Mouse (Mus musculus) layer of hippocampus, postnatal 10 days (tissue): ENCODE data around the gene Cryzl1. TPM values are rescaled to one million over a fixed set of nuclear protein-coding genes. Genes with fewer than 3 reads are reported as not detected.

Source experiments
- DNase-seq, 2 experiments: peaks; one replicate each; pipeline ENCODE4 v3.0.0; 2021; ENCODE audit warnings: low spot score in 2 of 2
- total RNA-seq, 2 experiments: library from RNA; stranded (reverse); gene quantifications; 2 replicates each; pipeline ENCODE4 v1.2.3; 2021

Cryzl1 gene
- total RNA-seq, 2 experiments from 2014 or later = 78.9 to 94.2 TPM

DNA sequence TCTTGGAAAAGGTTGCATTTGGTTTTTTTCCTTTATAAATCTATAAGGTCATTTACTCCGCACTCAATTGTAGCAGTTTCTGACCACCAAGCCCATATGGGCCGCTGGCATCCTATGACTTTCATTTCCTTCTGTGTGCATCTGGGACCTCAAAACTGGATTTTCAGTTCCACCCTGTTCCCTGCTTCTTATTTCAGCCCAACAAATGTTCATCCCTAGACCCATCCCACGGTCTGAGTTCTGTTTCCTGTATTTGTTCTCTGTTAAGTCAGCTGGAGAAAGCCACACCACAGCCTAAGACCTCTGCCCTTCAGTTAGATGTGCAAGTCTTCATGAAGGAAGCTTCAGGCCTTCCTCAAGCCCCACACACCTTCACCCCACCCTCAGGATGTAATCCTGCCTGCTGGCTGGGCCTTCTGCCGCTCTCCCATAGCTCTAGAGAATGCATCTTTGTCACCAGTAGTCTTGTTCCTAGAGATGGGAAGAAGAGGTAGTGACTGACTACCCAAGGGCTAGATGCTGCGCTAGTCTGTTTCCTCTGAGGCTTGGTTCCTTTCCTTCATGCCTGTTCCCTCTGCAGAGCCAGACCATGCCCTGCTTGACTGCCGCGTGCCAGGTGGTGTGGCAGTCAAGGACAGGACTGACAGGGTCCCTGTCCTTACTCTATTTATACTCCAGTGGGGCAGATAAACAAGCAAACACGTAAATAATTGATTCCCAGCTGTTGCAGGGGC, 11.6 kb upstream of the Cryzl1 start:
- DNase-seq = no peak

DNA sequence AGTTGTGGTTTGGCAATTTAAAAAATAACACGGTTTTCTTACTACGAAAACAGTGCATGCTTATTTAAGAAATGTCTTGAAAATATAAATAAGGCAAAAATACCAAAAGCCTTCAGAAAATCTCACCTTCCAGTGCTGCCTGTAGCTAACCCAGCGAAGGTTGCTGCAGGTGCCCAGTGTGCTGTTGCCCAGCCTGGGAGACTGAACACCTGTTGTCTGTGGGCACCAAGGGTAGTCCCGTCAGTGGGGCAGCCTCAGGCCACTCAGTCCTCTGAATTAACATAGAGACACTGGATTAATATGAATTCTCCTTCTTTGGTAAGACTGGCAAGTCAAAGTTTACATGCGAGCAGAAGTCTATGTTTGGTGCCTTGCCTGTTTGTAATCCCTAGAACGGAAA, 9.7 kb upstream of the Cryzl1 start:
- DNase-seq = no peak

DNA sequence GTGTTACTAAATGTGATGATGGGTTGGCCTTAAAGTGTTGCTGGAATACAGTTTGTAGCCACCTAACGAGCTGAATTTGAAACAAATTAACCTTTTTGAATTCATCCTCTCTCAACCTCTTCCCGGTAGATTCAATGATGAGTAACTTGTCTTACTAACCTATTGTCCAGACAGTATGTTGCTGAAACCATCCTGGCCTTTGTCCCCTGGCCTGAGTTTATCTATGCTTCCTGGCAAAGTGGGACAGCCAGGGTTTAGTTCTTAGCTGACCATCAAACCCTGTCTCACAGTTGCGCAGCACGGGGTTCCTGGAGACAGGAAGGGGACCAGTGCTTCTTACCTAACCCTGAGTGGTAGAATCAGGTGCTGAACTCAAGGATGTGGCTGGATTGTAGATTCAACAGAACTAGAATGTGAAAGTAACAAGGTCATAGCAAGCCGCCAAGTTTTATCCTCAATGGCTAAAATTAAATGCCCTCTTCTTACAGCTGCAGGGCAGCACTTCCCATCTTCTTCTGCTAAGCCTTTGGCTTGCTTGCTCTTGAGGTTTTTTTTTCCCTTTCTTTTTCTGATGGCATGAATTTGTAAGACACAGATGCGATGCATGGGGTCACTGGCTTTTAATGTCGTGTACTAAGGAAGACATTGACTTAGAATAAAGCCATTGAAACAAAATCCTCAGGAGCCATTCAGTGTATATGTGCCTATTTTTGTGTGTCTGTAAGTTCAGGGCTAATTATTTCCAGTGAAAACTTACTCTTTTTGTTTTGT, 7.5 kb upstream of the Cryzl1 start:
- no peak for DNase-seq

- no peak for DNase-seq
Measured at GRCm38 (mm10) chr16:91734771-91735170, 6.0 kb upstream of the Cryzl1 start.

GRCm38 (mm10) chr16:91732816-91733215, 4.0 kb upstream of the Cryzl1 start:
- DNase-seq = no peak

GRCm38 (mm10) chr16:91730446-91730845, 1.7 kb upstream of the Cryzl1 start:
- no peak for DNase-seq

GRCm38 (mm10) chr16:91729821-91730441, 1.2 kb upstream of the Cryzl1 start:
- peak; percentile 51 to 62 for DNase-seq

GRCm38 (mm10) chr16:91729066-91729482, 299 bp upstream of the Cryzl1 start, which contains the start of gene Itsn1:
Gene Itsn1 (plus strand): TSS chr16:91729281.
- DNase-seq = peak; percentile 97 to 98

GRCm38 (mm10) chr16:91727433-91727832, 1.3 kb downstream of the Cryzl1 start:
- DNase-seq = no peak

GRCm38 (mm10) chr16:91724247-91724646, 4.5 kb downstream of the Cryzl1 start:
- DNase-seq = peak; percentile 46 to 47

DNA sequence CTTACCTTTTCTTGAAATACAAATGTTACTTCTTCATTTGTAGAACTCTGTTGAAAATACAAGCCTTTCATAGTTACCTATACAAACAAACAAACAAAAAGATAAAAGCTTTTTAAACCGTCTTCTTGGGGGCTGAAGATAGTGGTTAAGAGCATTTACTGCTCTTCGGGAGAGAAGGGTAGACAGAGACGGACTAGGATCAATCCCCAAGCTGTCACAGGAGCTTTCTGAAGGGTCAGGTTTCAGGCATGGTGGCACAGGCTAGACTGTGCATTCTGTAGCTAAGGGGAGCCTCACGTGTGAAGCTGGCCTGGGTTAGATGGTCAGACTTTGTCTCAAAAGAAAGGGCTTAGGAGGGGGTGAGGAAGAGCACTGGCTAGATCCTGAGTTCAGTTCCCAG, 11.4 kb downstream of the Cryzl1 start:
- no peak for DNase-seq

DNA sequence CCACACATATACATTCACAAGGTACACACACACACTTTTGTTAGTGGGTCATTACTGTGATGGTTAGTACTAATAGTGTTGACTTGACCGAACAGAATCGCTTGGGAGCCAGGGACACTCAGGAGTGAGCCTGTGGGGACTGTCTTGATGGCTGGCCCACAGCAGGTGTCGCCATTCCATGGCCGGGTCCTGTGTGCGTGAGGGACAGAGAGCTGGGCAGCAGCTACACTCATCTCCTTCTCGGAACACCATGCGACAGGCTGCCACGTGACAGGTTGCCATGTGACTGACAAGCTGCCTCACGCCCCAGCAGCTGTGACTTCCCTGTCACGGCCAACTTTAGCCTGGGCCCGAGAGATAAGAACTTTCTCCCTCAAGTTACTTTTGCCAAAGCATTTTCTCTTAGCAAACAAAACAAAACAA, 11.8 kb downstream of the Cryzl1 start:
- DNase-seq = peak in 1 of 2 experiments; percentile 29

- no peak for DNase-seq
Measured at GRCm38 (mm10) chr16:91710241-91710640, 18.5 kb downstream of the Cryzl1 start.

DNA sequence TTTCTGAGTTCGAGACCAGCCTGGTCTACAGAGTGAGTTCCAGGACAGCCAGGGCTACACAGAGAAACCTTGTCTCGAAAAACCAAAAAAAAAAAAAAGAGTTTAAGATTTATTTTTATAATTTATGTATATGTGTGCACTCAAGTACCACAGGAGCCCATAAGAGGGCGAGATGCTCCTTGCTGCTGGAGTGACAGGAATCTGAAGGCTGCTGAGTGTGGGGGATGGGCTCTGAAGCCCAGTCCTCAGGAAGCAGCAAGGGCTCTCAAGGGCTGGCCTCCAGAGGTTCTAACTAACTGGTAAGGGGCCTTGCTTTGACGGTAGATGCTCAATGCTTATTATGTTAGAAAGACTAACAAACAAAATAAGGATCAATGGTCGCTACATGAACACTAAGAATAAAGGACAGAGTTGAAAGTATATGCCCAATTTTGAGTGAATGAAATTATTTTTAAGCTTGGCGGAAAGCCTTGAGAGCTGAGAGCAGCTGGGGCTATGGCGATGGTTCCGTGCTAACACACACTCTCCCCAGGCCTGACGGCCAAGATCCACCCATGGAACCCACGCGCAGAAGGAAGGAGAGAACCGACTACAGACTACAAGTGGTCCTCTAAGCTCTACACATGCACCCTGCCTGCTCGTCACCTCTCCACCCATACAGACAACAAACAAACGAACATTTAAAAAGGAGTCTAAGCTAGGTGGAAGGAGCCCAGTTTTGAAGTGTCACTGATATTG, 24.0 kb downstream of the Cryzl1 start:
- peak in 1 of 2 experiments; percentile 36 for DNase-seq

GRCm38 (mm10) chr16:91702771-91703188, 26.0 kb downstream of the Cryzl1 start:
- no peak for DNase-seq

GRCm38 (mm10) chr16:91701908-91702307, 26.9 kb downstream of the Cryzl1 start:
- DNase-seq = no peak

GRCm38 (mm10) chr16:91698995-91699394, 29.8 kb downstream of the Cryzl1 start:
- DNase-seq = no peak

GRCm38 (mm10) chr16:91695108-91695755, 33.5 kb downstream of the Cryzl1 start:
- no peak for DNase-seq

DNA sequence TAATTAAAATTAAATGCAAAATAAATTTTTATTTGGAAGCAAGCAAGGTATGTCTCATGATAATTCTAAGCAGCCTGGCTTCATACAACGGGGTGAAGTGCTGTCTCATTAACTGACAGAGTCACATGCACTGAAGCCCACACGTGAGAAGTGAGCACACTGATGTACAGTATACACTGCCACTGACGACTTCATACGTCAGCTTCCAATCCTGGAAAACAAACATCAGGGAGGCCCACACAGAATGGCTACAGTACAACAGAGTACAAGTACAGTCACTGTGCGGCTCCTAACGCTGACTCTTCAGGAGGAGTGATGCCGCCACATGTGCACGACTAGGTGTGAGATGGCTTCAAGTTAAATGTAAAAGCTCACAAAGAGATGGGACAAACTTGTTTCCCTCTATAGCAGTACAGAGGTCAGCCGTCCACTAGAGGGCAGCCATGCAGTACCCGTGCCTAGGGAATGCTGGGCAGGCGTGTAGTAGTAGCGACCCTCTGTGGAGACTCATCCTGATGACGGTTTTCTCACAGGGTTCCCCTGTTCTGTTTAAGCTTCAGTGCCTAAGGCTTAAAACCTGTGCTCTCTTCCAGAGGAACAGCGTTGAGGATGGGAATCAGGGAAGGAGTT, 34.2 kb downstream of the Cryzl1 start:
- DNase-seq = peak; percentile 80 to 84

DNA sequence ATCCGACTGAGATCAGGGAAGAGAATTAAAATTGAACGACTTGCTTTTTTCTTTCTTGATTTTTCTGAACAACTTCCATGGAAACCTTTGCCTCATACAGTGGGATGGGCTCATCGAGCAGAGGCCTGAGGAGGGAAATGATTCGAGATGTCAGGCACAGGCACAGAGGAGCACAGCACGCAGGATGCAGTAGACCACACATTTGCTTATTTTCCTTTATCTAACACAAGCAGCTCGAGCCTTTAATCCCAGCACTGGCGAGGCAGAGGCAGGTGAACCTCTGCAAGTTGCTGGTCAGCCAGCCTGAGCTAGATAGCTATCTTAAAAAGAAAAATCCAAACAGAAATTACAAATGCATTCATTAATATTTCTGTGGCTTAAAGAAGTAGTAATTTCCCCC, 39.0 kb downstream of the Cryzl1 start:
- no peak for DNase-seq
